Mouse (Mus musculus): ENCODE measurements around the gene Upk3bl.
A peak's percentile ranks its signal among the peaks of the same experiment; 100 is the strongest.

DNA sequence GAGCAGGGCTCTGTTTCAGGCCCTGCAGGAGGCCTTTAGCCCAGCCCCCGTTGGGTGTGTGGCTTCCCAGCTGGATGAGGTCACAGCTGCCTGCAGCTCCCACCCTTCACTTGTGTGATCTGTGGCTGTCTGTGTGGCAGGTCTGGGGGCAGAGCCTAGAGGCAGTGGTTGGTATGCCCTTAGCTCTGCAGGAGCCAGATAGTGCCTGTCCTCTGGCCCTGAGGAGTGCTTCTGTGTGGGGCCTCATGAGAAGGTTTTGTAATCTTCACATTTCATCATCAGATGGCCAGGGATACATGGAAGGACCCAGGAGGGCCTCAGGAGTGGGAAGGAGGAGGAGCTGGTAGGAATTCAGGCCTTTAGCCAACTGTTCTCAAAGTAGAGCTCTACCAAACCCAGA lies 34.4 kb upstream of the Upk3bl start:
- TF ChIP-seq CTCF (IDR thresholded peaks at IDR 0.05), result no peak
- peak; percentile 63 for TF ChIP-seq EP300 (IDR thresholded peaks at IDR 0.05)

Data from lung, postnatal 0 days (tissue).